Mouse (Mus musculus): ENCODE data around the gene Map10. TPM values are rescaled to one million over a fixed set of nuclear protein-coding genes. Genes with fewer than 3 reads are reported as not detected.
A peak's percentile ranks its signal among the peaks of the same experiment; 100 is the strongest.

The Map10 gene
- 1 to 10 TPM; 4.9 to 5.9 TPM for total RNA-seq (2021)
- polyA plus RNA-seq (2012; rRNA removed) = 1.5 and 2.6 TPM in 2 replicates
- long read RNA-seq, transcript Map10-201 (1 exons, 3,542 nt) = major isoform, 6 of 6 reads
- long read RNA-seq, partial matches to known transcripts = 0 of 6 reads
- long read RNA-seq, other reads (novel, unspliced or antisense) = 0 of 6 reads

DNA sequence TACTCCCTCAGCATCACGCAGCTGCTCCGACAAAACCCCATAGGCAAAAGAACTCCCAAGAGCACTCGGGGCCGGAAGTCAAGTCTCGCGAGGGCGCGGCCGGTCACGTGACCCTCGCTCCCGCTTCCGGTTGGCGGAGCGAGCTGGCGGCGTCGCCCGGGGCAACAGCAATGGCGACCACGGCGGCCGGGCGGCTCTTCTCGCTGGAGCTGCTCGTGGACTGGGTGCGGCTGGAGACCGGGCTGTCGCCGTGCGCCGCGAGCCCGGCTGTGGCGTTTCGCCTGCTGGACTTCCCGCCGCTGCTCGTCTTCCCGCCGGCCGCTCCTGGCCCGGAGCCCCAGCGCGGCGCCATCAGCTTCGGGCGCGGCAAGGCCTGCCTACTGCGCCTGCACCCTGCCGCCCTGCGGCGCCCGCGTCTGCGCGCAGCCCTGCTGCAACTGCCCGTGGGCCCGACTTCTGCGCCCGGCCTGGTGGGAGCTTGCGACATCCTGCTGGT is at the start of gene Map10:
Gene Map10, plus strand, starts transcription at position 119 of the 496 bp plus-strand sequence.
- Histone ChIP-seq H3K4me3 (peak within 1 kb of the TSS; percentile 73), H3K79me2 (replicated peaks; ENCODE audit: control insufficient read depth, insufficient read depth, low read length) (no peaks in the 10 kb centered on the region), H3K9ac (ENCODE audit: low read depth, low read length) (peak within 1 kb of the TSS; percentile 80), H3K4me1 (ENCODE audit: control insufficient read depth, insufficient read depth, low read length) (peaks cover 12% of the 10 kb centered on the region), H3K36me3 (ENCODE audit: control insufficient read depth, insufficient read depth, low read length) (no peaks in the 10 kb centered on the region), H3K27me3 (ENCODE audit: control insufficient read depth, insufficient read depth, low read length) (no peaks in the 10 kb centered on the region), H3K27ac (peak within 1 kb of the TSS; percentile 75)
- DNase-seq = peak; percentile 92 to 94
- peak; percentile 49 for TF ChIP-seq CTCF (IDR thresholded peaks at IDR 0.05)
- TF ChIP-seq POLR2A (IDR thresholded peaks at IDR 0.05; ENCODE audit: insufficient read depth, low read depth, low read length) = peak; percentile 82
- 0 out of 2 replicates have a peak, but pooled peaks have one; percentile 13 for TF ChIP-seq EP300 (IDR thresholded peaks at IDR 0.05; ENCODE audit: insufficient read depth, low read depth, low read length)
- WGBS = 1% methylated on average over 62 of the region's 62 CpGs
- intact Hi-C loops (cut with DNase I) = loop anchor here (5.0 to 10.0 kb wide), 3 partner anchors 97 to 345 kb away; no protein-coding TSS in a partner anchor

DNA sequence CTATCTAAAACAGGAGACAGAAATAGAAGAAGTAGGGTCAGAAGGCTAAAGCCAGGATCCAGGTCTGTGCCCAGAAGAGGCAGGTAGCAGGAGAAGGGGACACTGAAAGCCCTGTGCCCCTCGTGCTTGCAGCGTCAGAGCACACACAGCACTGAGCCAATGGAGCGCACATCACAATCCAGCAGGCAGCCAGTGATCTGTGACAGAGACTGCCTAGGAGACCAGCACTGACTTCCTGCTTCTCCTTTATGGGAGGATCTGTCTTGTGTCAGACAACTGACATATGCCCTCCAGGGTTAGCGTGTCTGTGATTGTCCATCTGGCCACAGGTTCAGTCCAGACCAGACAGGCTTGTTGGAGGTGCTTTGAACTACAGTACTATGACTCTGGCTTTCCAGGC is 49.3 kb upstream of the Map10 start:
- Histone ChIP-seq H3K4me1 (ENCODE audit: control insufficient read depth, insufficient read depth, low read length) (peaks cover 3% of the 10 kb centered on the region), H3K27ac (no peak overlapping the region)
- 64% methylated on average over 4 of the region's 4 CpGs for WGBS

DNA sequence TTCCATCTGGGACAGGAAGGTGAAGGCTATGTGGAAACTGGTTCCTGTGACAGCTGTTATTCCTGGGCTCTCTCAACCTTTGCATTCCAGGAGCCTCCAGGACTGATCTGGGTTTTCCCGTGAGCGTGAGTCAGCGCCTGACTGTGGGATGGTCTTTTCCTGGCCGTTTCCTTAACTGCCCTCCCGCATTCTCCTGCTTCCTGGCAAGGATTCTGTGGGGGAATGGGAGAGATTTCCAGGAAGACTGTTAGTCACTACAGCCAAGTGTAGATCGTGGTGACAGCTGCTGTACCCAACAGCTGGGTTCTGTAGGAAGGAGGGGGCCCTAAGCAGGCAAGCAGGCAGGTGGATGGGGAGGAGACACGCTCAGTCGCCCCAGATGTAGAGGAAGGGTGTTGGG is 45.3 kb upstream of the Map10 start:
- no peak for TF ChIP-seq EP300 (IDR thresholded peaks at IDR 0.05; ENCODE audit: insufficient read depth, low read depth, low read length)
- no peak for TF ChIP-seq CTCF (IDR thresholded peaks at IDR 0.05)
- no peak for TF ChIP-seq POLR2A (IDR thresholded peaks at IDR 0.05; ENCODE audit: insufficient read depth, low read depth, low read length)
- Histone ChIP-seq H3K4me3 (no peak overlapping the region), H3K9ac (ENCODE audit: low read depth, low read length) (no peak overlapping the region), H3K79me2 (replicated peaks; ENCODE audit: control insufficient read depth, insufficient read depth, low read length) (no peaks in the 10 kb centered on the region), H3K4me1 (ENCODE audit: control insufficient read depth, insufficient read depth, low read length) (peaks cover 3% of the 10 kb centered on the region), H3K27me3 (ENCODE audit: control insufficient read depth, insufficient read depth, low read length) (no peaks in the 10 kb centered on the region), H3K27ac (no peak overlapping the region), H3K36me3 (ENCODE audit: control insufficient read depth, insufficient read depth, low read length) (no peaks in the 10 kb centered on the region)
- 18% methylated on average over 8 of the region's 8 CpGs for WGBS
- intact Hi-C loops (cut with DNase I) = no loop called here
- DNase-seq = no peak

More for the DNA sequence above, 49.3 kb upstream of the Map10 start:
- Histone ChIP-seq H3K9ac (ENCODE audit: low read depth, low read length) (no peak overlapping the region), H3K27me3 (ENCODE audit: control insufficient read depth, insufficient read depth, low read length) (no peaks in the 10 kb centered on the region), H3K4me3 (no peak overlapping the region), H3K79me2 (replicated peaks; ENCODE audit: control insufficient read depth, insufficient read depth, low read length) (no peaks in the 10 kb centered on the region), H3K36me3 (ENCODE audit: control insufficient read depth, insufficient read depth, low read length) (no peaks in the 10 kb centered on the region)
- TF ChIP-seq CTCF (IDR thresholded peaks at IDR 0.05) = no peak
- TF ChIP-seq EP300 (IDR thresholded peaks at IDR 0.05; ENCODE audit: insufficient read depth, low read depth, low read length) = no peak
- TF ChIP-seq POLR2A (IDR thresholded peaks at IDR 0.05; ENCODE audit: insufficient read depth, low read depth, low read length) = no peak
- intact Hi-C loops (cut with DNase I) = no loop called here
- no peak for DNase-seq

DNA sequence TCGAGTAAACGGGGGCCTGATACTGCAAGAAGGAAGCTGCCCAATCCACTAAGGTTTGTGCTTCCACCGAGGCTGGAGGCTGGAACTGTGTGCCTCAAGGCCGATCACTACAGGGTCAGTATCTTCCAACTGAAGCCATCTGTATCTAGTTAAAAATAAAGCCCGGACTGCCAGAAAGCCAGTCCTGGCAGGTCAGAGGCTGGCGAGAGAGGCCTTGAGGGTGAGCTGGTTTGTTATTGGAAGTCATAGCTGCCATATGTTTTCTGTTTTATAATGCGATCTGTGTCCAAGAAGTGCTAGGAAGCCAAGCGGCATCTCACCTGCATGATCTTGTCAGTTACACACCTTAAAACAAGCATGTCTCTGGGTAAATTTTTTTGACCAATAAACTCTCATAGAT is 43.2 kb upstream of the Map10 start:
- H3K9ac ChIP-seq (ENCODE audit: low read depth, low read length) = no peak overlapping the region
- no peak overlapping the region for H3K4me3 ChIP-seq
- no peak overlapping the region for H3K27ac ChIP-seq
- 95% methylated on average over 8 of the region's 8 CpGs for WGBS
- DNase-seq = no peak
- no peaks in the 10 kb centered on the region for H3K36me3 ChIP-seq (ENCODE audit: control insufficient read depth, insufficient read depth, low read length)
- no peaks in the 10 kb centered on the region; the same call in none of the 2 replicates for H3K4me1 ChIP-seq (ENCODE audit: control insufficient read depth, insufficient read depth, low read length)
- no peak for TF ChIP-seq POLR2A (IDR thresholded peaks at IDR 0.05; ENCODE audit: insufficient read depth, low read depth, low read length)
- TF ChIP-seq CTCF (IDR thresholded peaks at IDR 0.05) = no peak
- TF ChIP-seq EP300 (IDR thresholded peaks at IDR 0.05; ENCODE audit: insufficient read depth, low read depth, low read length) = no peak
- H3K79me2 ChIP-seq (replicated peaks; ENCODE audit: control insufficient read depth, insufficient read depth, low read length) = no peaks in the 10 kb centered on the region
- intact Hi-C loops (cut with DNase I) = no loop called here
- H3K27me3 ChIP-seq (ENCODE audit: control insufficient read depth, insufficient read depth, low read length) = no peaks in the 10 kb centered on the region

GRCm38 (mm10) chr8:125628834-125629233 is 40.8 kb upstream of the Map10 start:
- WGBS = 93% methylated on average over 1 of the region's 1 CpGs
- intact Hi-C loops (cut with DNase I) = no loop called here
- H3K4me3 ChIP-seq = no peak overlapping the region
- H3K36me3 ChIP-seq (ENCODE audit: control insufficient read depth, insufficient read depth, low read length) = no peaks in the 10 kb centered on the region
- DNase-seq = no peak
- H3K27me3 ChIP-seq (ENCODE audit: control insufficient read depth, insufficient read depth, low read length) = no peaks in the 10 kb centered on the region
- H3K9ac ChIP-seq (ENCODE audit: low read depth, low read length) = no peak overlapping the region
- no peaks in the 10 kb centered on the region for H3K79me2 ChIP-seq (replicated peaks; ENCODE audit: control insufficient read depth, insufficient read depth, low read length)
- H3K27ac ChIP-seq = no peak overlapping the region
- no peak for TF ChIP-seq POLR2A (IDR thresholded peaks at IDR 0.05; ENCODE audit: insufficient read depth, low read depth, low read length)
- no peak for TF ChIP-seq EP300 (IDR thresholded peaks at IDR 0.05; ENCODE audit: insufficient read depth, low read depth, low read length)
- TF ChIP-seq CTCF (IDR thresholded peaks at IDR 0.05) = no peak
- no peaks in the 10 kb centered on the region; the same call in 1 of the 2 replicates for H3K4me1 ChIP-seq (ENCODE audit: control insufficient read depth, insufficient read depth, low read length)

DNA sequence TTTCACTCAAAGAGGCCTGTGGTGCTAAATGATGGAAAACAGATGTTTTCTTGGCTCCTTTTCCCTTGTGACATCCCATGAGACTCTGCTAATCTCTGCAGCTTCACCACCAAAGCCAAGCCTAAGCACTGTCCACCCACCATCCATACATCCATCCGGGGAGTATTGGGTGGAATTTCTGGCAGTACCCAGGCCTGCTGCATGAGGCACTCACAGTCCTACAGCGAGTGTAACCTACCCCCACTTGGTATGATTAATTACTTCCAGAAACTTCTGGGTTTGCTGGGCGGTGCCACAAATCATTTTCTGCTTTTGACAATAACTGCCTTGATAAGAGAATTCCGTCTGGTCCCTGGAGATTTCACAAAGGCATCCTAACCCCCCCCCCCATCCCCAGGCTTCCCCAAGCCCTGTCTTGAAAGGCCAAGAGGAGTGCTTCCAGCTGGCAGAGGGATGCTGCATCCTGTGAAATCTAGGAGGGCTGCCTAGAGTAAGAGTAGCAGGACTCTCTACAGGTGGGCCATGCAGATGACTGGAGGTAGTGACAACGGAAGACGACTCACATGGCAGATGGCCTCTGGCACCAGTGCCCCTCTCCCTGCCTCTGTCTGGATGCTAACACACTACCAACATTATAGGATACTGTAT is 31.1 kb upstream of the Map10 start:
- TF ChIP-seq CTCF (IDR thresholded peaks at IDR 0.05) = no peak
- no peak for TF ChIP-seq POLR2A (IDR thresholded peaks at IDR 0.05; ENCODE audit: insufficient read depth, low read depth, low read length)
- TF ChIP-seq EP300 (IDR thresholded peaks at IDR 0.05; ENCODE audit: insufficient read depth, low read depth, low read length) = no peak

More for the DNA sequence above, 31.1 kb upstream of the Map10 start:
- 52% methylated on average over 6 of the region's 6 CpGs for WGBS
- H3K4me3 ChIP-seq = no peak overlapping the region
- H3K27me3 ChIP-seq (ENCODE audit: control insufficient read depth, insufficient read depth, low read length) = no peaks in the 10 kb centered on the region
- no peak overlapping the region for H3K27ac ChIP-seq
- intact Hi-C loops (cut with DNase I) = no loop called here
- H3K79me2 ChIP-seq (replicated peaks; ENCODE audit: control insufficient read depth, insufficient read depth, low read length) = no peaks in the 10 kb centered on the region
- no peak overlapping the region for H3K9ac ChIP-seq (ENCODE audit: low read depth, low read length)
- H3K4me1 ChIP-seq (ENCODE audit: control insufficient read depth, insufficient read depth, low read length) = peaks cover 1% of the 10 kb centered on the region; the same call in 1 of the 2 replicates
- DNase-seq = peak in 1 of 2 experiments; percentile 13
- H3K36me3 ChIP-seq (ENCODE audit: control insufficient read depth, insufficient read depth, low read length) = no peaks in the 10 kb centered on the region
